Mouse (Mus musculus): ENCODE measurements around the gene Nup153. TPM values are rescaled to one million over a fixed set of nuclear protein-coding genes. Genes with fewer than 3 reads are reported as not detected.

Gene Nup153
- total RNA-seq, 2 experiments from 2014 or later = 128 to 135 TPM

DNA sequence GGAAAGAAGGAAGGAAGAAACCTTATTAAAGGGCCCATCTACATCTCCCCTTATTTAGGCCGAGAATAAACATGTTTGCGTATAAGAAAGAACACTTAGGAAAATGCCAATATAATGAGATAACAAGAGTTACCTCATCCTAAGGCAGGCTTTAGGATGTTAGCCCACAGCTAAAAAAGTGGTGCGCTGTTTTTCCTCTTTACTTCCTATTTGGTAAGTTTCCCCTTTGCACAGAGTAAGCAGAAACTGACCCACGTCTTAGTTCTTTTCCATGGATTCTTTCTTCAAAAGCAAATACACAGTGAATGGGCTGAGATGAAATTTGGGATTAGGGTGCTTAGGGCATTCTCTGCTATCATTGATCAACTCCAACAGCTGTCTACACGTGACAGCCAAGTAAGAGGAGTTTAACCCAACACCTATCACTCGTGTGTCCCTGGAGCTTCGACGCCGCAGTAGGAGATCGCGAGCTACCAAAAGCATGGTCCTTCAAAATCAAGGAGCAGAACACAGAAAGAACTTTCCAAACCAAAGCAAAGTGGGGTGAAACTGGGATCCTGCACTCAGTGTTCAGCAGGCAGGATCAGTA is 7.6 kb upstream of the Nup153 start:
- ATAC-seq (replicated peaks; ENCODE audit: low FRiP score, poor library complexity, severe bottlenecking) = 0 out of 2 replicates have a peak, but pooled peaks have one; percentile 29

- no peak for ATAC-seq (replicated peaks; ENCODE audit: low FRiP score, poor library complexity, severe bottlenecking)
Measured at GRCm38 (mm10) chr13:46729998-46730397, 2.3 kb upstream of the Nup153 start.

- no peak for ATAC-seq (replicated peaks; ENCODE audit: low FRiP score, poor library complexity, severe bottlenecking)
Measured at GRCm38 (mm10) chr13:46728411-46728810, 671 bp upstream of the Nup153 start.

GRCm38 (mm10) chr13:46727038-46727836 is 503 bp downstream of the Nup153 start:
- peak; percentile 45 for ATAC-seq (replicated peaks; ENCODE audit: low FRiP score, poor library complexity, severe bottlenecking)

DNA sequence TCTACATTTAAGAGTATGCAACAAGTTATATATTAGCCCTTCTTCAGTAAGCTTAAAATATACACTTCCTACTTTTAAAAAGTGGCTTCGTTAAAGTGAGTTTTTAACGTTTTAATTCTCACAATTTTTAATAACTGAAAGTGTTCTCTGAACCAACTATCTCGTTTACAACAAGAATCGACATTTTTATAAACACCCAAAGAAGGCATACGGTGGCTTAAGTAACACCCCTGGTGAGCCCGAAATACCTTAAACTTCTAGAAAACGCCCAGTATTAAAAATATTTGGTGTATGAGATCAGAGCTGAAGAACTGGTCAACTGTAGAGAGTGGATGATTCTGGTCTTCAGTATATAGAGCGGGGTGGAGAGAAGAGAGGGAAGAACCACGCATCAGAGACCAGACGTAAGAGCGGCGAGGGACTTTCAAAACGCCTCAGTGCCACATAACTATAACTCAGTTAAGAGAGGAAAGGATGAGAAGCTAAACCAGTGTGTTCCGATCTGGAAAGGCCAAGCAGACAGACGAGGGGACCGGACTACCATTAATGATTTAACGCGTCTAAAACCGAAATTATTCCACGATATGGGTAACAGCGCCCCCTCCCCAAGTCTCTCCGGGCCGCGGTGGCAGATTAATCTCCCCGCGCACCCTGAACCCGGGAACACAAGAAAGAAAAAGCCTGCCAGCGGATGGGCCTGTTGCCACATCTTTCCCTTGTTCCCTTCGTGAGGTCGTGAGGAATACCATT is 1.3 kb downstream of the Nup153 start:
- peak; percentile 10; the same call in 1 of the 2 replicates for ATAC-seq (replicated peaks; ENCODE audit: low FRiP score, poor library complexity, severe bottlenecking)

DNA sequence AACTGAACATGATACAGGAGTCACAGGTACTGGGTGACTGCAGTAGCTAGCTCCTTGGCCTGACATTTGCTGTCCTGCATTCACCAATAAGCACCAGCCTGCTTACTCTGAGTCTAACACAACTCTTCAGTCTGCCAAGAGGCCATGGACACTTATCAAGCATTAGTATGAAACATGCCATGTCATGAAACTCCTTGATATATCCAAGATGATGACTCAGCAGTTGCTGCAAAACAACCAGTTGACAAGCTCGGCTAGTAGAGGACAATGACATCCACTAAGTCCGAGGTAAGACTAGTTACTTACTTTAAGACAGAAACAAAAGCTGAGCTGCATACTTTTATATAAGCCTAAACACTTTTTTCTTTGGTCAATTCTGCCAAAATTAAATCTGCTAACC is 2.5 kb downstream of the Nup153 start:
- peak; percentile 72 for ATAC-seq (replicated peaks; ENCODE audit: low FRiP score, poor library complexity, severe bottlenecking)

DNA sequence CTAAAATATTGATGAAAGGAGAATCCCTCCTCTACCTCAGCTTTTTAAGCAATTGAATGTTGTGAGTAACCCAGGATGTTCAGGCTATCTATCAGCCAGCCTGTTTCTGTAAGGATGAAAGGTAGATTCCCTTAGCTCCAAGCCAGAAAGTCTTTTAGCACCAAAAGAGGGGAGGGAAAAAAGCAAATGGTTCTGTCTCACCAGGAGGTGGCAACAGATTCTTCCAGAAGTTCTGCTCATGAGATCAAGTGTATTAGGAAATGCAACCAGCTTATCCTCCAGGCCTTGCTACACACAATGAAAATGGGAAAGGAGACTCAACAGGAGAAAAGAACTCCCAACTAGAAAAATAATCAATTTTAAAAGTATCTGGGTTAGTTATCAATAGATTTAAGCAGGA is 3.4 kb downstream of the Nup153 start:
- ATAC-seq (replicated peaks; ENCODE audit: low FRiP score, poor library complexity, severe bottlenecking) = no peak

DNA sequence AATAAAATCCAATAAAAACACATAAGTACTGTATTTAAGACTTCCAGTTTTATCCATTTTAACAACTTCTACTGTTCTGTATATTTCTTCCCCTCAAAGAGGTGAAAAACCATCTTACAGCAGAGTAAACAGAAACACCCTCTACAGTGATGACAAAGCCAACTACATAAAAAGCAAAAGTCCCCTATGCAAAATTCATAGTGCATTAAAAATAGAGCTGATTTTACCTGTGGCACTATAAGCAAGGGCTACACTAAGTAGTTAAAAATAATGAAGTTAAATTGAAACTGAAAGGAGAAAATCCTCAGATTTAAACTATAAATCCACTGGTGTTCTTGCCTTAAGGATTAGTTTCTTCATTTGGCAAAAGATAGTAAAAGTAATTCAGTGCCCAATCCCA is 6.7 kb downstream of the Nup153 start:
- no peak for ATAC-seq (replicated peaks; ENCODE audit: low FRiP score, poor library complexity, severe bottlenecking)

DNA sequence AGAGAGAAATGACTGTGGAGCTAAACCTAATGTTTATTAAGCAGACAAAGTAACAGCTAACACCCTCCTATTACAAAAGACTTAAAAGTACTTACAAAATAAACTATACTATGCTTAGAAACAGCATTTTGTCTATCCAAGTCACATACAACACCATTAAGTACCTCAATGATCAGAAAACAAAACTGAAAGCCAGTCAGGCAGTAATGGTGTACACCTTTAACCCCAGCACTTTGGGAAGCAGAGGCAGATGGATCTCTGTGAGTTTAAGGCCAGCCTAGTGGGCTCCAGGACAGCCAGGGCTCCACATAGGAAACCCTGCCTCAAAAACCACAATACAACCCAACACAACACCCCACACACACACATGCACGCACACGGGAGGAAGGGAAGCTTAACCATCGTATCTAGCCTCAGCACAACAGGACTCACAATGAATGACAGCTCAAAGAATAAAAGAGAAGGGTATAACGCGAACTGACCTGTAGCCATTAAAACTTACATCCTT is 8.8 kb downstream of the Nup153 start:
- no peak for ATAC-seq (replicated peaks; ENCODE audit: low FRiP score, poor library complexity, severe bottlenecking)

DNA sequence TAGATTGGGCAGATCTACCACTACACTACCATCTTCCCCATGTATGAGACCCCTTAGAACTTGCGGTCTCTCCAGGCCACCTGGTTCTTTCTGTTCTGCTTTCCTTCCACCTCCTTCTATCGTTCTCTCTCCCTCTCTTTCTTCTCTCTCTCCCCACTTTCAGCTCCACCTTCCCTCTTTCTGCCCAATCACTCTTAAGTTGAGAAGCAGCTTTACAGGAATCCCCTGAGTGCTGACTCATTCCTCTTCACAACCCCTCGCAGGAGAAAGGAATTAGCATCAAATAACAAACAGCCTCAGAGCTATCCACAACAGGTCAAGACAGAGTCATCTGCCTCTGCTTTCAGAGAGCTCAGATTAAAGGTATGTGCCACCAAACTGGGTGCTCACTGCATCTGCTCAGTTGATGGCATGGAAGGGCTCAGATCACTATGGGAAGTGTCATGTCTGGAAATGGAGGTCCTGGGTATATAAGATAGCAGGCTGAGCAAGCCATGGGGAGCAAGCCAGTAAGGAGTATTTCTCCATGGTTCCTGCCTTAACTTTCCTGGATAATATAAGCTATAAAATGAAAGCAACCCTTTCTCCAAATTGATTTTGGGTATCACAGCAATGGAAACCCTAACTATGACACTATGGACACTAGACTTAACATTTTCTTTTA is 11.6 kb downstream of the Nup153 start:
- ATAC-seq (replicated peaks; ENCODE audit: low FRiP score, poor library complexity, severe bottlenecking) = peak; percentile 39; the same call in 1 of the 2 replicates

GRCm38 (mm10) chr13:46713486-46713885 is 14.3 kb downstream of the Nup153 start:
- no peak for ATAC-seq (replicated peaks; ENCODE audit: low FRiP score, poor library complexity, severe bottlenecking)

GRCm38 (mm10) chr13:46703138-46703537 is 24.6 kb downstream of the Nup153 start:
- no peak for ATAC-seq (replicated peaks; ENCODE audit: low FRiP score, poor library complexity, severe bottlenecking)

- no peak for ATAC-seq (replicated peaks; ENCODE audit: low FRiP score, poor library complexity, severe bottlenecking)
Measured at GRCm38 (mm10) chr13:46701486-46701885, 26.3 kb downstream of the Nup153 start.

- no peak for ATAC-seq (replicated peaks; ENCODE audit: low FRiP score, poor library complexity, severe bottlenecking)
Measured at GRCm38 (mm10) chr13:46699372-46699771, 28.4 kb downstream of the Nup153 start.

DNA sequence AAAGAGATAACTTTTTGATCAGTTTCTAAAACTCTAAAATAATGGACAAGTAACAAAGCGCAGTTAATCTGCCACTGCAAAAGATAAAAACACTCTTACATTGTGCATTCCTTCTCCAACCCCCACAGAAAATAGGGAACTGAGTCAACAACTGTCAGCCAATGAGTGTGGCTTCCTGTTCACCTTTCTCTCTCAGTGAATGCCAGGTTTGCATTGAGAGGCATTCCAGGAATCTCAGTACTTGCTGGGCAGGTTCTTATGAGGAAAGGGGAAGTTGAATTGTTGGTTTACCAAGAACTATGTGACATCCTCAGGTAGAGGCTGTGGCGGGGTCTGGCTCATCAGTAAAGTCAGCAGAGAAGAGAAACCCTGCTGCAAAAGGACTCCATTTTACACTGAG is 31.0 kb downstream of the Nup153 start:
- ATAC-seq (replicated peaks; ENCODE audit: low FRiP score, poor library complexity, severe bottlenecking) = no peak

DNA sequence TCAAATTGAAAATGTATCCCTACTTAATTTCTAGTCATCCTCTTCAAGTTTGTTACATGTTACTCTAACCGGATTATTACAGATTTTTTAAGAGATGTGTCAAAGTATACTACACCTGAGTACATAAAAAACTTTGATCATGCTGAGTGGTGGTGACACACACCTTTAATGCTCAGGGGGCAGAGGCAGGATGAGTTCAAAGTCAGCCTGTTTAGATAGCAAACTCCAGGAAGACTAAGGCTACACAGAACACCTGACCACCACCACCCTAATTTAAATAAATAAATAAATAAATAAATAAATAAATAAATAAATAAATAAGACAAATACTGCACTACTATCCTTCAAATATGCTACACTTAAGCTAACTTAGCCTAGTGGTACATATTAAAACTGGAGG is 31.8 kb downstream of the Nup153 start:
- no peak for ATAC-seq (replicated peaks; ENCODE audit: low FRiP score, poor library complexity, severe bottlenecking)

DNA sequence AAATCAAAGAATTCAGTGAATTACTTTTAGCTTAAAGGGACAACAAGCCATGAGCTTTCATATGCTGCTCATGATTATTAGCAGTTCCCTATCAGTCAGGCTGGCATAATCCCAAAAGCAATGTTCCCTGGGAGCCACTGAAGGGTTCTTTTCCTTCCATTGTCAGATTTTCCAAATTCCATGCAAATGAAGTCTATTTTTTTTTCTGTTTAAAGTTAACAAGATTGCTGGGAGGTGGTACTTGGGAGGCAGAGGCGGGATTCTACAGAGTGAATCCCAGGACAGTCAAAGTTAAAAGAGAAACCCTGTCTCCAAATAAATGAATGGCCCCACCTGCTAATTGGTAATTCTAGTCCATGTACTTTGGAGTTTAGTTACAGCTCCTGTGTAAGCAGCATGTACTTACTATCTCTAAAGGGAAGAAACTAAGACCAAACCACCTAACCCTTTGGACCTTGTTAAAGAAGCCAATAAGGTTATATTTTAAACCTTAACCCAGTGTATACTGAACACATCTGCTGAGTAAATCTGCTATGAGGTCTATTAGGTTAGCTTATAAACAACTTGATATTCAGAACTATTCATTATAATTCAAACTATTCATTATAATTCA is 32.3 kb downstream of the Nup153 start:
- no peak for ATAC-seq (replicated peaks; ENCODE audit: low FRiP score, poor library complexity, severe bottlenecking)

- no peak for ATAC-seq (replicated peaks; ENCODE audit: low FRiP score, poor library complexity, severe bottlenecking)
Measured at GRCm38 (mm10) chr13:46690559-46691241, 37.0 kb downstream of the Nup153 start.

GRCm38 (mm10) chr13:46683370-46683769 is 44.4 kb downstream of the Nup153 start:
- no peak for ATAC-seq (replicated peaks; ENCODE audit: low FRiP score, poor library complexity, severe bottlenecking)
